Mouse (Mus musculus) liver, postnatal 0 days (tissue): Measurements from ENCODE around the gene Mak.

Experiments
- CTCF ChIP-seq: sonication (generic); IDR thresholded peaks from 2 replicates; pipeline ENCODE4 v1.5.1; 2016; ENCODE audit warnings: antibody characterized with exemption, low read depth
- EP300 ChIP-seq: IDR thresholded peaks from 2 replicates; pipeline ENCODE4 v1.6.1; 2016; ENCODE audit warnings: antibody characterized with exemption, low read depth, mild to moderate bottlenecking

- TF ChIP-seq CTCF (no peak), EP300 (no peak)
Measured at GRCm38 (mm10) chr13:41071617-41072016, 7.9 kb downstream of the Mak start.
